Mouse (Mus musculus): Measurements from ENCODE around the gene Vmn1r171. TPM values are rescaled to one million over a fixed set of nuclear protein-coding genes. Genes with fewer than 3 reads are reported as not detected.

Vmn1r171 gene
- total RNA-seq (2023), result not detected

GRCm38 (mm10) chr7:23630422-23630821 lies at the start of gene Vmn1r171:
Gene Vmn1r171, plus strand, starts transcription at chr7:23630722.

GRCm38 (mm10) chr7:23605875-23606274 lies 24.6 kb upstream of the Vmn1r171 start, which contains the start of gene Vmn1r170:
Gene Vmn1r170, plus strand, starts transcription at chr7:23606175.

GRCm38 (mm10) chr7:23658016-23658415 lies 27.5 kb downstream of the Vmn1r171 start, which contains the start of gene Vmn1r172:
Gene Vmn1r172, plus strand, starts transcription at chr7:23658316.

Other genes with a start within 250 kb of the Vmn1r171 start
- gene Nlrp5, start 244.8 kb upstream of the Vmn1r171 start, total RNA-seq (2023), result not detected
- not detected for gene Vmn1r167, start 123.5 kb upstream of the Vmn1r171 start, total RNA-seq (2023)
- gene Vmn1r168, start 91.0 kb upstream of the Vmn1r171 start, total RNA-seq (2023), result not detected
- not detected for gene Vmn1r169, start 55.2 kb upstream of the Vmn1r171 start, total RNA-seq (2023)
- not detected for gene Vmn1r170, start 24.5 kb upstream of the Vmn1r171 start, total RNA-seq (2023)
- gene Vmn1r172, start 27.6 kb downstream of the Vmn1r171 start, total RNA-seq (2023), result not detected
- gene Vmn1r173, start 70.0 kb downstream of the Vmn1r171 start, total RNA-seq (2023), result not detected
- not detected for gene Vmn1r174, start 121.5 kb downstream of the Vmn1r171 start, total RNA-seq (2023)
- gene Vmn1r175, start 179.9 kb downstream of the Vmn1r171 start, total RNA-seq (2023), result not detected
- gene Vmn1r176, start 206.7 kb downstream of the Vmn1r171 start, total RNA-seq (2023), result not detected
- gene Vmn1r177, start 235.7 kb downstream of the Vmn1r171 start, total RNA-seq (2023), result not detected

All from neutrophil, adult 59 days (primary cell).